Mouse (Mus musculus) layer of hippocampus, adult 8-10 months (tissue): ENCODE measurements around the gene Nanog. TPM values are rescaled to one million over a fixed set of nuclear protein-coding genes. Genes with fewer than 3 reads are reported as not detected.

Source experiments
- DNase-seq, 2 experiments: peaks; one replicate each; pipeline ENCODE4 v3.0.0; 2022; ENCODE audit warnings: low spot score in 2 of 2
- total RNA-seq, 4 experiments: library from RNA; stranded (reverse); gene quantifications; 2 replicates each; pipeline ENCODE4 v1.2.4; 2022

Gene Nanog
- total RNA-seq, 4 experiments from 2014 or later, result 0.18 TPM; not detected in 3

DNA sequence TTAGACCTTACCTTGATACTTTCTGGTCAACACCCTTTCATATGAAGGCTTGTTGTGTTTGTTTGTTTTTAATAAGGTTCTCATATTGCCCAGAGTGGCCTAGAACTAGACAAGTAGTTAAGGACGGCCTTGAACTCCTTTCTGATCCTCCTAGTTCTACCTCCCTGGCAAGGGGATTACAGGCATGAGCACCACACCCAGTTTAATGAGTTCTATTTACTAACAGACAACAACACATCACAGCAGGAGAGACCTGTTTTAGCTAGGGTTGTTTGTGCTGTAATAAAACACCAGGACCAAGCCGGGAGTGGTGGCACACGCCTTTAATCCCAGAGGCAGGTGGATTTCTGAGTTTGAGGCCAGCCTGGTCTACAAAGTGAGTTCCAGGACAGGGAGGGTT is 55.2 kb downstream of the Nanog start:
- no peak for DNase-seq

- DNase-seq, result no peak
Measured at GRCm38 (mm10) chr6:122762952-122763700, 55.8 kb downstream of the Nanog start.

DNA sequence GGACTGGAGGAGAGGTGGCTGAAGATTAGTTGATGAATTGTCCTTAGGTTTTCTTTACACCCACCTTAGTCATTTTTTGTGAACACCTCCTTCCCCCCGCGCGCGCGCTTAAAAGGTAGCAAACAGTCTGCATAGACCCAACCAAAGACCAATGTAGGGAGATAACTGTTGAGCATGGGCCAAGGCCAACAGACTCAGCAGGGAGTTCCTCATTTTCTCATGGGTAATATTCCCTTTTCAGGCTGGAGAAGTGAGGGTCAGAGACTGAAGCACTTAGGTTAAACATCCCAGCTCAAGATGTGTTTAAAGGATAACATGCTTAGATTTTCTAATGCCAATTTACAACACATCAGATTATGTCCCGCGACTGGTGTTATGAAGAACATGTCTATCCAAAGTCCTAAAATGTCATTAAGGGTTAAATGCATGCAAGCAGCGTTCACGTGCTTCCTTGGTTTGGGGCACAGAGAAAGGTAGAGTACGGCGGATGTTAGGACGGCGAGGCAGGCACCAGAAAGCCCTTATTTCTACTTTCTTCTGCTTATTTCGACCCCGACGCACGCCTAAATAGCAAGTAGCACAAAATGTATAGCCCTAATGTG is 56.7 kb downstream of the Nanog start:
- DNase-seq, result no peak

Other genes starting within 250 kb of the Nanog start
- 10 to 100 TPM; 49.8 to 78.3 (median 70.4) TPM for gene Rimklb, start 208.7 kb upstream of the Nanog start, total RNA-seq
- under 1 TPM in 2 of 4 experiments, not detected in 2; 0.31 to 0.40 TPM for gene Mfap5, start 201.6 kb upstream of the Nanog start, total RNA-seq
- gene Aicda, start 153.7 kb upstream of the Nanog start, total RNA-seq, result not detected
- 10 to 100 TPM in 1 of 4 experiments, 1 to 10 TPM in 3; 2.1 to 11.1 (median 4.4) TPM for gene Apobec1, start 105.0 kb upstream of the Nanog start, total RNA-seq
- not detected for gene Gdf3, start 97.4 kb upstream of the Nanog start, total RNA-seq
- gene Dppa3, start 81.1 kb upstream of the Nanog start, total RNA-seq, result not detected
- gene Slc2a3, start 94.2 kb downstream of the Nanog start, total RNA-seq, result 100 to 1,000 TPM in 2 of 4 experiments, 10 to 100 TPM in 2; 89.0 to 124 (median 100) TPM
- gene Foxj2, start 112.4 kb downstream of the Nanog start, total RNA-seq, result 10 to 100 TPM; 26.8 to 29.2 (median 27.8) TPM
- gene C3ar1, start 148.7 kb downstream of the Nanog start, total RNA-seq, result 10 to 100 TPM in 1 of 4 experiments, 1 to 10 TPM in 1, under 1 TPM in 2; 0.66 to 11.6 (median 4.5) TPM
- 100 to 1,000 TPM; 186 to 214 (median 206) TPM for gene Necap1, start 167.0 kb downstream of the Nanog start, total RNA-seq
- under 1 TPM in 3 of 4 experiments, not detected in 1; 0.27 to 0.49 (median 0.27) TPM for gene Clec4a1, start 214.4 kb downstream of the Nanog start, total RNA-seq
- 1 to 10 TPM in 1 of 4 experiments, under 1 TPM in 3; 0.73 to 1.1 (median 0.95) TPM for gene Clec4a3, start 245.0 kb downstream of the Nanog start, total RNA-seq